Mouse (Mus musculus): ENCODE results near the gene Coa5. TPM values are rescaled to one million over a fixed set of nuclear protein-coding genes. Genes with fewer than 3 reads are reported as not detected.

Gene Coa5
- total RNA-seq, 2 experiments from 2014 or later: 17.6 to 26.0 TPM

GRCm38 (mm10) chr1:37379536-37379935, 50.4 kb downstream of the Coa5 start:
- no peak for ATAC-seq (replicated peaks; ENCODE audit: low FRiP score, poor library complexity, severe bottlenecking)

DNA sequence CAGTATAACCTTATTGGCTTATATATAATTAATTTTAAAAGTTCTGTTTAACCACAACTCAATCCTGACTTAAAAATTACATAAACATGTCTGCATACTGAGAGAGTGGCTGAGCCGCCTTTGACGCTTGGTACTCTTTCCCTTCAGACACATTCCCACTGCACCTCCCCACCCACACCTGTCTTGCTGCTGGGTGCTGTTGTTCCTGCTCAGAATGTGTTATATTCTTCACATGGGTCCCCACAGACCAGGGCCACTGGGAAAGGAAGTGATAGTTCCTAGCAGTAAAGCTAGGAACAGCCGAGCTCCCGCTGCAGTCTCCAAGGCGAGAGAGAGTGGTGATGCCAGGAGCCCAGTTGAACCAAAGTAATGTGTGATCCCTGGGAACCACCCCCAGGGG, 51.8 kb downstream of the Coa5 start:
- no peak for ATAC-seq (replicated peaks; ENCODE audit: low FRiP score, poor library complexity, severe bottlenecking)

- no peak for ATAC-seq (replicated peaks; ENCODE audit: low FRiP score, poor library complexity, severe bottlenecking)
Measured at GRCm38 (mm10) chr1:37376751-37377150, 53.2 kb downstream of the Coa5 start.

DNA sequence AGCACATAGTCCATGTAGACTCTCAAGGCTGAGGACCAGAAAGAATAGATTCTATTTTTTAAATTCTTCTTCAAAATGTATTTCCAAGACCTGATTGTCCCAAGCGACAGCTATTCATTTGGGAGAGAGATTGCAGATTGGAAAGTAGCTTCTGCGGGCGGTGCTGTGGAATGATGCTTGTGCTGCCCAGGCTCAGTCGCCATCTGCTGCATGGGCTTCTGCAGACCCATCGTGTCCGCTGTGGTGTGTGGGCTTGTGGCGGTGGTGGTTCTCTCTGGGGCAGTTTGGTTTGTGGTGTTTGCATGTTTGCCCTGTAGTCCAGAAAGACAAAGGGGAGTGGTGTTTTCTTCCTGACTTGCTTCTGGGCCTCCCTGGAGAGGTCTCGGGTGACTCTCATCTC, 53.7 kb downstream of the Coa5 start:
- no peak for ATAC-seq (replicated peaks; ENCODE audit: low FRiP score, poor library complexity, severe bottlenecking)

DNA sequence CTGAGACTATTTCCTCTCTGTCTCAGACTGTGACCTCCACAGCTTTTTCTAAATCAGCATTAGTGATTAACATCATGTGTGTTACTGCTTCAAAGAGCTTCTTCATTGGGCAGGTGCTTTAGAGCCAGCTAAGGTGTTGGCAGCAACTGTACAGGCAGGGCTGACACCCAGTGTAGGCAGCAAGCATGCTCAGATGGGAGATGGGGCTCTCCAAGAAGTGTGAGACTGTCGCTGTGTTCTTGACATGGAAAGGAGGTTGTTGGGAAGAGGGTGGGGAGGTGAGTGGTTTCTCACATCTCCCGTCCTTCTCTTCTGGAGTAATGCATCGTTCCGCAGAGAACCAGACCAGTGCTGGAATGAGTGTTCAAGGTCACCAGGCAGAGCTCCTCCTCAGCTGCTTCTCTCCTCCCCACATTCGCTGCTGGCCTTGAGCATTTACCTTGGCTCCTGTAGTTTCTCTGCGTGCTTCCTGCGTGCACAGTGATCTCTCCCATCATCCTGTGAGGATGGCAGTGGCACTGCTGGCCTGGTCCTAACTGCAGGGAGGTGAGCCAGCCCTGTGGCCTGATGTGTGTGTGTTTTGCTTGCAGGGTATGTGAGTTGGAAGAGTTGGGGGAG, 61.0 kb downstream of the Coa5 start:
- ATAC-seq (replicated peaks; ENCODE audit: low FRiP score, poor library complexity, severe bottlenecking): no peak

GRCm38 (mm10) chr1:37368125-37368524, 61.8 kb downstream of the Coa5 start:
- ATAC-seq (replicated peaks; ENCODE audit: low FRiP score, poor library complexity, severe bottlenecking): no peak

Other genes with a start within 250 kb of the Coa5 start
- not detected in 2 replicates for gene Cnga3, start 215.7 kb downstream of the Coa5 start, total RNA-seq (2015; ENCODE audit: low replicate concordance)
- not detected in 2 replicates for gene Cnga3, start 215.7 kb downstream of the Coa5 start, total RNA-seq (2017; ENCODE audit: low replicate concordance)
- 2.9 and 6.7 TPM in 2 replicates for gene Inpp4a, start 130.2 kb downstream of the Coa5 start, total RNA-seq (2015; ENCODE audit: low replicate concordance)
- gene Inpp4a, start 130.2 kb downstream of the Coa5 start, total RNA-seq (2017; ENCODE audit: low replicate concordance): 2.2 and 3.0 TPM in 2 replicates
- gene Unc50, start within 50 bp of the Coa5 start, total RNA-seq (2015; ENCODE audit: low replicate concordance): 27.7 and 39.6 TPM in 2 replicates
- 7.6 and 16.2 TPM in 2 replicates for gene Unc50, start within 50 bp of the Coa5 start, total RNA-seq (2017; ENCODE audit: low replicate concordance)
- gene Mgat4a, start 110.9 kb upstream of the Coa5 start, total RNA-seq (2015; ENCODE audit: low replicate concordance): 3.4 and 4.7 TPM in 2 replicates
- gene Mgat4a, start 110.9 kb upstream of the Coa5 start, total RNA-seq (2017; ENCODE audit: low replicate concordance): 0.91 and 2.6 TPM in 2 replicates

All from erythroid progenitor cell, adult 5-6 weeks (primary cell).